Mouse (Mus musculus) liver (tissue): Measurements from ENCODE around the gene Ggta1.
A peak's percentile ranks its signal among the peaks of the same experiment; 100 is the strongest.
"Not testable (repeated sequence)": the region's sequence is repeated elsewhere in the genome, so short reads cannot be mapped to it uniquely, and the experiment has no call there.

Experiments used
- DNase-seq: peaks from one replicate; pipeline ENCODE4 v3.0.0-alpha.2; 2020; ENCODE audit warnings: mixed read lengths

Ggta1 gene

DNA sequence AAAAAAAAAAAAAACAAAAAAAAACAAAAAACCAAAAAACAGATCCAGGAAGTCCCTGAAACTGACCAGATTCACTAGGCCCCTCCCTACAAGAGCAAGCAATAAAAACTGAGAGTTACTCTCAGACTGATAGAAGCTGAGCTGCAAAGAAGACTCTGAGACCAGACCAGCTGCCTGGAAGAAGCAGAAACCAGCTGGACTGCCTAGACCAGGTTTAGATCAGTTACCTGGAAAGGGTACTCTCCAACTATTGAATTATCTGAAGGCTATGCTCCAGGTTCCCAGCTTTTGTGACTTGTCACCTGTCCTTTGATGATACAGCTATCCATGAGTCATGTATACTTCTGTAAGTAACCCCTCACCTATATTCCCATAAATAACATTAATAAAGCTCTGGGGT lies 3.7 kb downstream of the Ggta1 start:
- no peak for DNase-seq

DNA sequence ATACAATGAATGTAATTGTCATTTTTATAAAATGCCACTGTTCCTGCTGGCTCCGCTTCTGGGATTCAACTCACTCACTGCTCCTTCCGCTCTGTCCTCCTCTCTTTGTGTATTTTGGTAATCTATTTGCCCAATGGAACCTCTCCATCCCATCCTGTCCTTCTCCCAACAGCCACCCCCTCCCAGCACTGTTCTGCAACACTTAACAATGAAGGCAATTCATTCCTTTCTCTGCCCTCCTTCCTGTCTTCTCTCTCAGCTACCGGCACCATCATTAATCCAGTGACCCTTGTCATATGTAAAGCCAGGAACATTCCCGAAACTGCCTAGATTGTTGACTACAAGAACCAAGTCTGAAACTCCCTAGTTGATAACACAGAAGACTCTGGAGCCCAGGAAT lies 4.6 kb downstream of the Ggta1 start:
- no peak for DNase-seq

DNA sequence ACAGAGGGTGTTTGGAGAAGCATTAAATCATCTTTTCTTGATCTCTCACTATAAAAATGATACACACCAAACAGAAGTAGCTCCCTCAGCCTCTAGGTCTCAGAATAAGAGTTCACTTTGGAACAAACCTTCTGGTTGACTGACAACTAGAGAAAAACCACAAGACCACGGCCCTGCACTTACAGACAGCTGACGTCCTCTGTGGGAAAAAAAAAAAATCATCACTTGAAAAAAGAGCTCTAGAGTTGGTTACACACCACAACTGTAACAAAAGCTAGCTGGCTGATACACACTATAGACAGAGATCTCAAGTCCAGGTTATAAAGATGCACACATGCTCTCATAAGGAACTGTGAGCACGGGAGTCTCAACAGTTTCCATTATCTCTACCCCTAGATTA lies 9.3 kb downstream of the Ggta1 start:
- no peak for DNase-seq

DNA sequence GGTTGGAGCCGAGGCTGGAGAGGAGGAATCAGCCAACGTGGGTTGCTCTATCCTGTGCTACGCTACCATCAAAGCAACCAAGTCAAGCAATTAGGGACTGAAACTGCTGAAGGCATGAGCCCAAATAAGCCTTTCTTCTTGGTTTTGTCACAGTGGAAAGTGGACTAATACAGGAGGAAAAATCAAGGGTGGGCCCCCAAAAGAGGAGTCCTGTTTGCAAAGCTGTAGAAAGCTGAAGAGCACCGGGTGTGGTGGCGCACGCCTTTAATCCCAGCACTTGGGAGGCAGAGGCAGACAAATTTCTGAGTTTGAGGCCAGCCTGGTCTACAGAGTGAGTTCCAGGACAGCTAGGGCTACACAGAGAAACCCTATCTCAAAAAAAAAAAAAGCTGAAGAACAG lies 10.3 kb downstream of the Ggta1 start:
- DNase-seq: not testable (repeated sequence)

DNA sequence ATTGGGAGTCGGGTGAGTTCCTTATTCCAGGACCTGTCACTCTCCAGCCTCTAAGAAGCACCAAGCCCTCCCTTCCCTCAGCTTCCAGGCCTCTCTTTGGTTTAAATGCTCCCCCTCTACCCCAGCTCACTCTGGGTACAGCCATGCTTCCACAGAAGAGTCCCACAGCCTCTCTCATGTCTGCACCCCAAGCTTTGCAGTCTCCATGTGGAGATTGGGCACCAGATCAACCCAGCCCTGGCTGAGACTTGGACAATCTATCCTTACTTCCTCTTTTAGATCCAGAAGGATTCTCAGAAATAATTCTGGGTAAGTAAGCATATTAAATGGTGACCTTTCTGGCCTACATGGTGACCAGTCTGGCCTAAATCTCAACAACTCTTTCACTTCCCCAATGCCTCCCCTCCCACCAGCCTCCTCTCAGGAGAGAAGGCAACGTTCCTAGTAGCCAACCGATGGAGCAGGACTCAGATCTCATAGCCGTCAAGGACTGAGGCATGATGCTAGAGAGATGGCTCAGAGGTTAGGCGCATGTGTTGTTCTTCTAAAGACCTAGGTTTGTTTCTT lies 11.5 kb downstream of the Ggta1 start:
- peak; percentile 1 for DNase-seq

DNA sequence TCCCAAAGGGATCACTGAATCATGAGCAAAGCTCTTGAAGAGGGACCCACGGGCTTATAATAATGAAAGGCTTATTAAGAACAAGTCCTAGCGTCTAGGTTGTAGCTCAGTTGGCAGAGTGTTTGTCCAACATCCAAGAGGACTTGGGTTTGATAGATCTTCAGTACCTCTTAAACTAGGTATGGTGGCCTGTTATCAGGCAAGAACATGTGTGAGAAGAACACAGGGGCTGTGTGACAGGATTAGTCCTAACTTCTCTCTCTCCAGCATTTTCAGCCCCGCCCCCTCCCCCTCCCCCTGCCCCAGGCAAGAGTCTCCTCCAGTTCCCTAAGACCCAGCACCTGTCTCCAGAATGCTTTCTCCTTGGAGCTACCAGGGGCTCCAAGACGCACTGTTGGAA lies 12.2 kb downstream of the Ggta1 start:
- peak; percentile 75 for DNase-seq

DNA sequence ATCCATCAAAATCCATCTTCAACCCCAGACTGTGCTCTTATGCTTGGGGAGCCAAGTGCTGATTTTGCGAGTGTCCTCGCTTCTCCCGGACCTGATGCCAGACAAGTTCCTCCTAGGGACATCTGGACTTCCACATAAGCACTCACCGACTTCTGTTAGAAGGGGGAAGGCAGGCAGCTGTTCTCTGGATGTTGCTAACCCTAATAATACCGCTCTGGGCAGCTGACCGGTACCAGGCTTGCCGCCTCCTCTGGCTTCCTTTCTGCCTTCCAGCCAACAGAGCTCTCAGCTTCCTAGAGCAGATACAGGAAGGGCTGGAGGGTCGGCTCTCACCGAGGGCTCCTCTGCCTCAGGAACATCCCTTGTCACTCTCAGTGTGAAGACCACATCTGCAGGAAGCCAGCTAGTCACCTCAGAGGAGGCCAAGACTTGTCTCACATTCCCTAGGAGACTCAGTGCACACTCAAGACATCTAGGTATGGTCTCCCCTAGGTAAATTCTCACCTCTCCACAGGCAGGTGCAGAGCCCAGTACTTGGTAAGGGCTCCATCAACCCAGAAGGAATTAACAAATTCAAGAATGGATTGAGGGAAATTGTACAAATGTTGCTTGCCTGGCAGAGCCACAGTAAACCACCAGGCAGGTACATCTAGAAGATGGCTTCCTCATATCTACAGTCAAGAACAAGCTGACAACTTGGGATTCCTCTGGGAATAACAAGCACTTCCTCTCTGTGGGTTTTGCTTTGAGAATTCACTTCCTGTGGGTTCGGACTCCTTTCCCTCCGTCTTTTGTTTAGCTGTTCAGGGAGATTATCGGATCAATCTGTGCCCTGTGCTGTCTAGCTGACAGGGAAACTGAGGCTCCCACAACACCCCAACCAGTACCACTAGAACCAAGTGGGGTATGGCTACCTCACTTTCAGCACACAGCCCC lies 13.1 kb downstream of the Ggta1 start:
- no peak for DNase-seq

DNA sequence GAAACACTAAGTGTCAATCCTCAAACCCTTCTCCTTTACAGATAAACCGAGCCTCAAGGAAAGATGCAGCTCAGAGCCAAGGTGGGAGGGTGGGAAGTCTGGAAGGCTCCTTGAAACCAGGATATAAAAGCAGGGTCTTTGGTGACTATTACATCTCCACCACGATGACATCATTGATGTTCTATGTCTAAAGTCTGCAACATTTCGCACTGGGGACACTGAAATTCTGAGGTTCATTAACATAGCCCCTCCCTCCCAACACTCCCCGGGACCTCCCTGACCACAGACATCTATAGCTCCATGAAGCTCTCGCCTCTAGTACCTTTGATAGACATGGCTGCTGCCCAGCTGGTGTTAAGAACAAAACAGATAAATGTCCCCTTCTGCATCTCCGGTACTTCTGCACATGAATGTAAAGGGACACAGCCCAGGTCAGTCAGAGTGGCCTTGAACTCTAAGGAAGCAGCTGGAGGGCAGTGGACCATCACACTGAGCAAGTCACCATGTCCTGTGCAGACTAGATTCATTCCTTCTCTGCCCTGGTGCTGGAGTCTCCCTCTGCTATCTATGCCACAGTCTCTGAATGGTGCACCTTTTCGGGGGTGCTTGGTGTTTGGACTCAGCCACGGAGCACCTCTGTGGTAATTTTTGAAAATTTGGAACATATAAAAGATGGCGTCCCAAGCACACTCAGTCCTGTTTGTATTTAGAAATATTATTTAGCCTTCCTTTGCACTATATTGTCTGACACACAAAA lies 13.9 kb downstream of the Ggta1 start:
- peak; percentile 2 for DNase-seq

DNA sequence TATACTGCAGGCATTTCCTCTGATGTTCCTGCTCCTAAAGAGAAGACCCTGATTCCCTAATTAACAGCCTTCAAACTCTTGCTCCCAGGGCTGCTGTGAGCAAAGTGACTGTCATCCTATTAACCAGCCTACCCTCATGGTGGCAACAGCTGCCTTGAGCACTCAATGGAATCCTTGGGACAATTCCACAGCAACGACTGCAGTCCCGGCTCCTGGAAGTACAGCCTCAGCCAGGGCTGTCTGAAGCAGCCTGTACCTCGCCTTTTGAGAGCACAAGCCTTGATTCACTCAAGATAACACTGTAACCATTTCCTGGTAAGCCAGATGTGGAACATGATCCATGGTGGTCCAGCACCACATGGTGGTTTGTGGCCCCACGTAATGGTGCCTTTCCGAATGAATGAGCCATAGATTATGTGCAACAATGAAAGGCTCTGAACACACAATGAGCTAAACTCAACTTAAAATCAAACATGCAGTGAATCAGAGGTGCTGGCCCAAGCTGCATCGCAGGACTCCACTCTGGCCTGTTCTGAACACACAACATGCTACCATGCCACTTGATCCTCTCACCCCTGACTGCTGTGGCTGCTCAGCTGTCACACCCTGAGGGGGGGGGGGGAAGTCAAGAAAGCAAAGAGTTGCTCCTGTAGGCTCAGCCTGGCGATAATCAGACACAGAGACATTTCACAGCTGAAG lies 14.7 kb downstream of the Ggta1 start:
- peak; percentile 15 for DNase-seq

DNA sequence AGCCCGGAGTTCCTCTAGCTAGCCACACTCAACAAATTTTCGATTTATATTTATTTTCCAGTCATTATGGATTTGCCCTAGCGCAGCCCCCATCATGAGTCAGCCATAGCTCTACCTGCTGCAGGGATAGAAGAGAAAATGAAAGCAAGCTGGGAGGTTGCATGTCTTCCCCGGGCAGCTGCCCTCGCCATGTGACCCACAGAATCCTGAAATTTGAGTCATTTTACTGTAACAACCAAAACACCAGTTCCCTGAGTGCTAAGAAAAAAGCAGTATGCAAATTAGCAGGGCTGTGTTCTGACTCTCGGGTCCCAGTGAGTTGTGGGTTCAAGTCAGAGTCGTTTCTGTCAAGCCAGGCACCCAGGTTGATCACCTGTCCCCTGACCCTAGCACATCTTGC lies 15.6 kb downstream of the Ggta1 start:
- no peak for DNase-seq

DNA sequence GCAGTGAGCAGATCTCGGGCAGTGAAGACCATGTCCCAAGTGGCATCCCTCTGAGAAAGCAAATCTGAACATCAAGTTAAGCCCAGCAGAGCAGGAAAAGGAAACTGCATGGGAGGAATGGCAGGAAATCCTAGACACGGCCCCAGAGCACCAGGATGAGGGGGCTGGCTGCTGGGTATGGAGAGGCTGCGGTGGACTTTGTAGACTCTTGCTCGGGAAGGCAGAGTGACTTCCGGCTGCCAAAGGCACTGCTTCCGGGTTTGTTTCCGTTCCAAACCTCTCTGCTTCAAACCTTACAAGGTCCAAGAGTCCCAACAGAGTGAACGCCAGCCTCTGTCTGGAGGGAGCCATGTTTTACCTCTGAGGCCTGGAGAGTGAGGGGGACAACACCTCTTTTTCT lies 16.2 kb downstream of the Ggta1 start:
- DNase-seq: no peak

DNA sequence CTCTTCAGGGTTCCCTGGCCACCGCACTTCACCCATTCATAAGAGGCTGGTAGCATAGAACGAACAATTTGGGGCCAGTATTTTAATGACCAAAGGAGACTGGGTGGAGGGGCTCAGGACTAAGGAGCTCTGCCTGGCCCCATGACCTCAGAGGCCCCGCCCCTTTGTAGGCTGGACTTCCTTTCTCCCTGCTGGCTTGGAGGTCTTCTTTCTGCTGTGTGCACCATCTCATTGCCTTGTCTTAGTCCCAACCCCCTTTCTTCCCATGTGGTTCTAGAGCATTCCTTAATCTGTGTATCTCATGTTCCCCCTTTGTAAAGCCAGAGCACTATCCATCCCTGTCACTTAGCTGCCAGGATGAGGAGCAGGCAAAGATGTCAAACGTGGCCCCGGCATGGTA lies 16.7 kb downstream of the Ggta1 start:
- DNase-seq: no peak

DNA sequence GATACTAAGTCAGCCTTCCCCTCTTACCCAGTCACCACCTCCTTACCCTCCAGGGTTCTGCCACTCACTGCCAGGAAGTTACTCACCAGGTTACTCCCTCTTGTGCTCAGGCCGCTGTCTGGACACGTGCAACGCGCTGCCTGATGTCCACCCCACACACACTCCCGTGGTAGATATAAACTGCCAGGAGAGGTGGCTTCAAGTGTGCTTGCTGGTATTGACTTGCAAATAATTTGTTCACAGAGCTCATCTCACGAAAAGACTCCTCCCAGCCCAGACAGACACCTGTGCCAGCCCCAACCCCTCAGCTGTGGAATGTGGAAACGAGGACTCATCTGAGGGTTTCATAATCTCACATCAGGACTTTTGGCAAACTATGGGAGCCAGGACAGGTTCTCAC lies 17.4 kb downstream of the Ggta1 start:
- no peak for DNase-seq

DNA sequence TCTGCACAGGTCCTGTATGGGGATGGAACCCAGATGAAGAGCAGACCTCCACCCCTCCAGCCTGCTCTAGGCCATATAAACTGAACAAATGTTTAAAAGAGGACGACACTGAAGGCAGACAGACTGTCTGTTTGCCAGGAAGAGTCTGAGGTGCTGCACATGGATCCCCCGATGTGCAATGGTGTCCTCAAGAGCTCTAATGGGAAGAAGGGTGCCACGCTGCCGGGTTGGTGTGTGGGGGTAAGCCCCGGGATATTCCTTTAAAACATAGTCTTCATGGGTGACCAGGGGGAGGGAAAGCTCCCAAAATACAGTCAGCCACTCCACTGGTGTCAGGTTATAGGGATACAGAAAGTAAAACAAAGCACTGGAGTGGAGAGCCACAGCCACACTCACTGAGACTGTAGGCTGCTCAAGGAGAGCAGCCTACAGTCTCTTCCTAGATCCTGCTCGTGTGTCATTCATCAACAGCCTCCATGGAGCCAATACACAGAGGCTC lies 18.2 kb downstream of the Ggta1 start:
- no peak for DNase-seq

DNA sequence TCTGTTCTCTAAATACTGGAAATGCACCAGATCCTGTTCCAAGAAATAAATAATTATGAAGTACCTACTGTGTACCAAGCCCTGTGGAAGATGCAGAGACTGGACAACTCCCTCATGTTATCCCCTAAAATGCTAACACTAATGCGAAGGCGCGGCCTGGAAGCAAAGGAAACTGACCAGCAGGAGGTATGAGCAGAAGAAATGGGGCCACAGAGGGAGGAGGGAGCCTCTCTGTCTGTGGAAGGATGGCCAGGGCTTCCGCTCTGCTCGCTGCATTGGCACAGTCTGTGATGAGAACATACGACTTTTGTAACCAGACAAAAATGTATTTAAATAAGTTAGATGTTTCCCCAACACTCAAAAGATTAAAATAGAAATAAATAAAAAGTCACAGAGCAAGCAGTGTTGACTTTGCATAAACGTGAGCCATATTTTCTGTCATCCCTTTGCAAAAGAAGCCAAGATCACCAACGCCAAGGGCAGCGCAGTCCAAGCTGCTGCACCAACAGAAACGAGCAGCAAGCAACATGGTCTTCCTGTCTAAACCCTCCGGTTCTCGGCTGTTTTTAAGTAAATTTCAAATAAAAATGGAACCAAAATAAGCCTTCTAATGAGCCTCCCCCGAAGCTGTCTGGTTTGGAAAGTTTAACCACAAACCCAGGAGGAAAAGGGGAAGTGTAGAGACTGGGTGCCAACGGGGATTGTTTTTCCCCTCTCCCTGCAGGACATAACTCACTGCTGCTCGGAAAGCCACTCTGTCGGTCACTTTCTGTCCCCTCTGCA lies 18.9 kb downstream of the Ggta1 start:
- no peak for DNase-seq

DNA sequence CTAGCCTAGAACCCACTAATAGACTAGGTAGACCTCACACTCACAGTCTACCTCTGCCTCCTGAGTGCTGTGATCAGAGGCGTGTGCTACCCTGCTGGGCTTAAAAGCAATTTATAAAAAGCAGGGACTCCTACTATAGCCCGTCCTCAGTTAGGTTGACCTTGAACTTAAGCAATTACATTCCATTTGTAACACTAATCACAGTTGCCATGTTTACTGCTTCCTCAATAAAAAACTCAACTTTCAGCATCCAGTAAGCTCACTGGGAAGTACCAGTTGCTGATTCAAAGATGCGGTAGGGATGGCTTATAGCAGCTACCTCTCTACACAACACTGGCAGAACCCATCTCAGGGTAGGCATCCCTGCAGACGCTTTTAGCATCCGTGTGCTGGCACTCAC lies 19.7 kb downstream of the Ggta1 start:
- no peak for DNase-seq

DNA sequence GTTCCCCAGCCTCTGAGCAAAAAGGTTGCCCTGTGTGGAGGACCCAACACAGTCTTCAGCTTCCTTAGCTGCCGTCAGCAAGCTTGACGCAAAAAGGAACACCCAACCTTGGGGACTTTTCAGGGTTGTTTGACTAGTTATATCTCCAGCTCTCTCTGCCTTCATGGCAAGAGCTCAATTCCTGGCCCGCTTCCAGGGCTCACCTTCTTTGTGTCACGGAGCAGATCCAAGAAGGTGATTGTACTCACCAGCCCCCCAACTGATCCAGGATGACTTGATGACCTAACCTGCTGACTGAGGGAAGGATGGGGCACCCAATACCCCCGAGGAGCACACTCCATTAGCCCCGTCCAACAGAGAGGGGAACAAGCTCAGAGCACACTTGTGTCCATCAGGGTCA lies 21.0 kb downstream of the Ggta1 start:
- no peak for DNase-seq

DNA sequence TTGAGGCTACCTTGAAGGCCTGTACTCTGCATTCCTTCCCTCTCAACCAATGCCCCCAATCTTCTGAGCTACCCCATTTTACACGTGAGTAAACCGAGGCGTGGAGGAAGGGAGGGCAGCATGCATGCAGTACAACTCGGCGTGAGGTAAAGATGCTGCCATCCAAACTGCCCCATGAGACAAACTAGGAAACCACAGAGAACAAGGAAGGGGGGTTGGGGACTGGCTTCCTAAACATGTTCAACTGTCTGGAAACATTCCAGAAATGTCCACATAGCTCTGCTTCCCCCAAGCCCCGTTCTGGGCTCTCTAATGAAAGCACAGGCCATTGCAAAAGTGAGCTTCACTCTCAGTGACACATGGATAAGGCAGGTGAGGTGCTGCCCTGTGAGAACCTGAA lies 21.6 kb downstream of the Ggta1 start:
- no peak for DNase-seq

DNA sequence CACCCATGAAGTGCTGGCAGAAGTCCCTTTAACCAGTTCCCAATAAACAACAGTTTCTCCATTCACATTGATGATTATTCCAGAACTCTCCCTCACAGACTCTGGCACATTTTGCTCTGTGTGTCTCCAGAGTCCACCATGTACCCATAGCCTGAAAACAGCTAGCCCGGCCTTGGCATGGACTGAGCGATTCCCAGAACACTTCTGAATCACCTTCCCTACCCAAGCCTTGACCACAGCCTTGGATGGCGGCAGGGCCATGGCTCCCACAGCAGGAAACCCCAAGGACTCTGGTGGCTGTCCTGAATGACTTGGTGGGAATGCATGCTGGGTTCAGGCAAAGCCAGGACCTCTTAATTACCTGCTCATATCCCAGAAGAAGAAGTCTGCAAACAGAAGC lies 22.6 kb downstream of the Ggta1 start:
- no peak for DNase-seq

DNA sequence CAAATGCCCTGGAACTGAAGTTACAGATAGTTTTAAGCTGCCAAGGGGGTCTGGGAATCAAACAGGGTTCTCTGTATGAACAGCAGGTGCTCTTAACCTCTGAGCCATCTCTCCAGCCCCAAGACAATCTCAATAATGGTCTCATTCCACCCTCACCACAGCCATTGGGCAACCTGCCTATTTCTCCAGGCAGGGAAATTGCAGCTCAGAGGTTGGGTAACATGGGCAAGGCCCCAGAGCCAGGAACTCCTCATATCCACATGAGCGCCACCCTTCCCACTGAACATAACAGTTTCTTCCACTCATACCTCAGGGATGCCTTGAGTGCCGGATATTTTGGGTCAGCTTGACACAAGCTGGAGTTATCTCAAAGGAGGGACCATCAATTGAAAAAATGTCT lies 25.2 kb downstream of the Ggta1 start:
- no peak for DNase-seq

DNA sequence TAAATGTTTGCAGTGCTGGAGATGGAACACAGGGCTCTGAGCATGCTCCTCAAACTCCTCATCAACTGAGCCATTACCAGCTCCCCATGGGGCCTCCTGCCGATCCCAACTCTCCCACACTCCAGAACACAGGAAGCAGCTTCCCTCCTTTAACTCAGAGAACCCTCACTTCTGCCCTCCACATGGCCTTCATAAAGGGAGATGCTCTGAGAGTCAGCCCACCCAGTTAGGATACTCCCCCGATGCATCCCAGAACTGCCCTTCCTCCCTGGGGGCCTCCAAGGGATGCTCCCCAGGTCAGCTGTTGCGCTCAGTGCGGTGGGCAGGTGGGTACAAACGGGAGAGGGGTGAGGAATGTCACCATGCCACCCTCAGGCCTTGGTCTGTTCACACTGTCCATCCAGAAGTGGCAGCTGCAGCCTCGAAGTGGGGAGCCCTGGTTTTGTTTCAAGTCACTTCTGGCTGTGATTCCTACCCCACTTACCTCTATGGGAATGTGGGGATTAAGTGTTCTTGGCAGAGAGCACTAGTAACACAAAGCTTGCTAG lies 28.4 kb downstream of the Ggta1 start:
- DNase-seq: no peak

DNA sequence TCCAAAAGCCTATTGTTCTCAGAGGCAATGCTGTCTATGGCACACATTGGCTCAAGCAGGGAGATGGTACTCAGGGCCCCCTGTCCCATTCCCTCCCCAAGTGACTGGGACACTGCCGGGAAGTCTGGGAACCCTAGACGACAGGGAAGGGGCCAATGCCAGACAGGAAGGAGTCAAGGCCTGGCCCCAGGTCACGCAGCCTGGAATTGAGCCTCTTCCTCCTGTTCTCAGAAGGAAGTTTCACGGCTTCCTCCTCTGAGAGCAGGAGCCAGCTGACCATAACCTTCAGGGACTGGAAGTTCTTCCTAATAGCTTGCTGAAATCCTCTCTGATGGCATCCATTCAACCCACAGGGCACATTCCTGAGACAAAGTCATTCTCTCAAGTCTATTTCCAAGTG lies 29.6 kb downstream of the Ggta1 start:
- no peak for DNase-seq
